Mouse (Mus musculus) liver, embryonic 11.5 days (tissue): ENCODE data around the gene H2-Ab1. TPM values are rescaled to one million over a fixed set of nuclear protein-coding genes. Genes with fewer than 3 reads are reported as not detected.

Experiments used
- ATAC-seq: fragments of 200-750 bp; cut with Nextera tagmentation; replicated peaks from 2 replicates; pipeline ENCODE4 v1.8.0; 2017; ENCODE audit warnings: moderate number of reproducible peaks, mild to moderate bottlenecking, moderate TSS enrichment, moderate library complexity; ENCODE audit not compliant: low FRiP score
- DNase-seq: peaks from one replicate; pipeline ENCODE4 v3.0.0-alpha.2; 2017; ENCODE audit warnings: low spot score
- H3K27ac ChIP-seq: fragments of 300-500 bp; sonication (generic); 2 replicates; pipeline ENCODE4 v1.5.1; 2014; ENCODE audit warnings: mild to moderate bottlenecking, low read depth, low read length, control low read depth
- H3K27me3 ChIP-seq: fragments of 300-500 bp; sonication (generic); replicated peaks from 2 replicates; pipeline ENCODE4 v1.6.1; 2014; ENCODE audit warnings: low read length, mixed read lengths; ENCODE audit not compliant: control insufficient read depth, insufficient read depth
- H3K36me3 ChIP-seq: fragments of 300-500 bp; sonication (generic); 2 replicates; pipeline ENCODE4 v1.6.1; 2014; ENCODE audit warnings: mild to moderate bottlenecking, low read length, moderate library complexity, mixed read lengths; ENCODE audit not compliant: control insufficient read depth, insufficient read depth
- H3K4me1 ChIP-seq: fragments of 300-500 bp; sonication (generic); replicated peaks from 2 replicates; pipeline ENCODE4 v1.6.1; 2014; ENCODE audit warnings: low read length, mixed read lengths; ENCODE audit not compliant: control insufficient read depth, insufficient read depth
- H3K4me2 ChIP-seq: fragments of 300-500 bp; sonication (generic); 2 replicates; pipeline ENCODE4 v1.6.1; 2014; ENCODE audit warnings: mild to moderate bottlenecking, control low read depth, moderate library complexity
- H3K4me3 ChIP-seq: fragments of 300-500 bp; sonication (generic); 2 replicates; pipeline ENCODE4 v1.5.1; 2014; ENCODE audit warnings: low read depth, low read length, control low read depth
- H3K9ac ChIP-seq: fragments of 300-500 bp; sonication (generic); 2 replicates; pipeline ENCODE4 v1.6.1; 2014; ENCODE audit warnings: low read depth, low read length, control low read depth
- H3K9me3 ChIP-seq: fragments of 300-500 bp; sonication (generic); 2 replicates; pipeline ENCODE4 v1.6.1; 2016; ENCODE audit warnings: low read length, inconsistent platforms, mixed read lengths; ENCODE audit not compliant: control insufficient read depth
- WGBS: fragments of 180-500 bp; shearing (Covaris S2); extraction: QIAGEN DNeasy Blood & Tissue Kit; methylation state at CpG from one replicate; pipeline ENCODE4 v1.1.7; 2014; 5-methylcytosine and 5-hydroxymethylcytosine counted together
- polyA plus RNA-seq: library from polyadenylated mRNA; unstranded; fragments of >200 nt; fragmentation: Nextera tagmentation; extraction: Ambion mirVana; gene quantifications from 2 replicates; pipeline ENCODE4 v1.2.1, GENCODE M21; 2014

H2-Ab1 gene
- 3.9 and 4.1 TPM in 2 replicates for polyA plus RNA-seq

GRCm38 (mm10) chr17:34257594-34258375 is at the start of gene H2-Ab1:
H2-Ab1 (plus strand) TSS chr17:34257689.
- H3K4me3 ChIP-seq: no peak within 1 kb of the TSS
- H3K27ac ChIP-seq: no peak within 1 kb of the TSS
- DNase-seq: peak; percentile 44
- ATAC-seq: no peak
- H3K27me3 ChIP-seq: peaks cover 4% of the 10 kb centered on the region
- no peaks in the 10 kb centered on the region for H3K36me3 ChIP-seq
- no peak within 1 kb of the TSS for H3K4me2 ChIP-seq
- H3K4me1 ChIP-seq: no peaks in the 10 kb centered on the region
- H3K9me3 ChIP-seq: no peaks in the 10 kb centered on the region
- 63% methylated on average over 11 of the region's 11 CpGs for WGBS
- H3K9ac ChIP-seq: no peak within 1 kb of the TSS

- WGBS: 92% methylated on average over 9 of the region's 9 CpGs
Observed at GRCm38 (mm10) chr17:34207866-34208265, 49.6 kb upstream of the H2-Ab1 start.

GRCm38 (mm10) chr17:34208421-34208820 is 49.1 kb upstream of the H2-Ab1 start:
- DNase-seq: no peak
- Histone ChIP-seq H3K27ac (no peak overlapping the region), H3K9me3 (no peaks in the 10 kb centered on the region), H3K9ac (no peak overlapping the region), H3K4me1 (peaks cover 21% of the 10 kb centered on the region), H3K4me3 (no peak overlapping the region), H3K27me3 (peaks cover 22% of the 10 kb centered on the region), H3K4me2 (no peak overlapping the region), H3K36me3 (no peaks in the 10 kb centered on the region)
- 24% methylated on average over 10 of the region's 10 CpGs for WGBS
- no peak for ATAC-seq

More at GRCm38 (mm10) chr17:34207866-34208265, 49.6 kb upstream of the H2-Ab1 start:
- DNase-seq (no peak), ATAC-seq (no peak)
- Histone ChIP-seq H3K9me3 (no peaks in the 10 kb centered on the region), H3K36me3 (no peaks in the 10 kb centered on the region), H3K4me3 (no peak overlapping the region), H3K9ac (no peak overlapping the region), H3K4me1 (peaks cover 21% of the 10 kb centered on the region), H3K27ac (no peak overlapping the region), H3K27me3 (peaks cover 23% of the 10 kb centered on the region), H3K4me2 (no peak overlapping the region)

- ATAC-seq: no peak
- H3K4me3 ChIP-seq: no peak overlapping the region
- H3K9ac ChIP-seq: no peak overlapping the region
Observed at GRCm38 (mm10) chr17:34209680-34210079, 47.8 kb upstream of the H2-Ab1 start.

GRCm38 (mm10) chr17:34210599-34210998 is 46.9 kb upstream of the H2-Ab1 start:
- no peaks in the 10 kb centered on the region for H3K9me3 ChIP-seq
- H3K4me3 ChIP-seq: no peak overlapping the region
- peaks cover 12% of the 10 kb centered on the region for H3K4me1 ChIP-seq
- peaks cover 34% of the 10 kb centered on the region for H3K27me3 ChIP-seq
- peak overlapping the region; percentile 35; the same call in 1 of the 2 replicates for H3K27ac ChIP-seq
- no peaks in the 10 kb centered on the region for H3K36me3 ChIP-seq
- 30% methylated on average over 3 of the region's 3 CpGs for WGBS
- ATAC-seq (peak; percentile 73), DNase-seq (no peak)
- peak overlapping the region; percentile 7; the same call in 1 of the 2 replicates for H3K4me2 ChIP-seq
- H3K9ac ChIP-seq: no peak overlapping the region

More at GRCm38 (mm10) chr17:34209680-34210079, 47.8 kb upstream of the H2-Ab1 start:
- no peaks in the 10 kb centered on the region for H3K36me3 ChIP-seq
- no peak overlapping the region for H3K27ac ChIP-seq
- H3K4me2 ChIP-seq: no peak overlapping the region
- peaks cover 21% of the 10 kb centered on the region for H3K4me1 ChIP-seq
- DNase-seq: no peak
- 38% methylated on average over 3 of the region's 3 CpGs for WGBS
- no peaks in the 10 kb centered on the region for H3K9me3 ChIP-seq
- H3K27me3 ChIP-seq: peaks cover 34% of the 10 kb centered on the region

GRCm38 (mm10) chr17:34211746-34212365 is 45.6 kb upstream of the H2-Ab1 start:
- WGBS: 32% methylated on average over 23 of the region's 23 CpGs
- Histone ChIP-seq H3K4me3 (no peak overlapping the region), H3K27ac (no peak overlapping the region), H3K27me3 (peaks cover 34% of the 10 kb centered on the region), H3K4me1 (peaks cover 12% of the 10 kb centered on the region), H3K4me2 (no peak overlapping the region), H3K9me3 (no peaks in the 10 kb centered on the region), H3K36me3 (no peaks in the 10 kb centered on the region), H3K9ac (no peak overlapping the region)
- ATAC-seq: no peak
- no peak for DNase-seq

- ATAC-seq (no peak), DNase-seq (no peak)
- H3K27me3 ChIP-seq: peaks cover 34% of the 10 kb centered on the region
Observed at GRCm38 (mm10) chr17:34213936-34214335, 43.6 kb upstream of the H2-Ab1 start.

GRCm38 (mm10) chr17:34215176-34215575 is 42.3 kb upstream of the H2-Ab1 start:
- Histone ChIP-seq H3K9ac (no peak overlapping the region), H3K36me3 (no peaks in the 10 kb centered on the region), H3K4me2 (no peak overlapping the region), H3K27ac (no peak overlapping the region), H3K27me3 (peaks cover 34% of the 10 kb centered on the region), H3K4me3 (no peak overlapping the region), H3K4me1 (peaks cover 12% of the 10 kb centered on the region), H3K9me3 (no peaks in the 10 kb centered on the region)
- 84% methylated on average over 12 of the region's 12 CpGs for WGBS
- no peak for DNase-seq
- no peak for ATAC-seq

More at GRCm38 (mm10) chr17:34213936-34214335, 43.6 kb upstream of the H2-Ab1 start:
- Histone ChIP-seq H3K36me3 (no peaks in the 10 kb centered on the region), H3K4me2 (no peak overlapping the region), H3K4me1 (peaks cover 12% of the 10 kb centered on the region), H3K9me3 (no peaks in the 10 kb centered on the region), H3K9ac (no peak overlapping the region), H3K4me3 (no peak overlapping the region), H3K27ac (no peak overlapping the region)
- 58% methylated on average over 21 of the region's 21 CpGs for WGBS
